Mouse (Mus musculus): ENCODE data around the gene Pnpla3.

DNA sequence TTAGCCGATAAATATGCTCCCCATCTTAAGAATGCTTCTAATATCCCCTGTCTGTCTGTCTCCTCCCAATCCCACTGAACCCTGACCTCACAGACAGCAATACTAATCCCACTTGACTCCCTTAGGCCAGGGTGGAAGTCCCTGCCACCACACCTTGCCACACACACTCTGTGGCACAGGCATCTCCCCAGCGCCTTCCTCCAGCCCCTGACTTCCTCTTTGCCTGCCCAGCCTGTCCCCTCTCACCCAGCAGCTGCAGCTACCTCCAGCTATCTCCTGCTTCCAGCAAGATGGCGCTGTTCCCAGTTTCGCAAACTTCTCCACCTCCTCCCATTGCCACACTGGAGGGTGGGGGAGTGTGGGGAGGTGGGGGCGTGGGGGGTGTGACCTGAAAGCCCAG, 40.8 kb upstream of the Pnpla3 start:
- TF ChIP-seq CTCF (IDR thresholded peaks at IDR 0.05; ENCODE audit: control insufficient read depth, insufficient read depth, insufficient replicate concordance, low read depth, low read length) (no peak), POLR2A (IDR thresholded peaks at IDR 0.05; ENCODE audit: control insufficient read depth, low read depth, low read length) (no peak)
